Comparison of ENCODE assay signal across 17 mouse cellular contexts in genomic region chr8:123113908-123114469, GRCm38 (mm10). TPM values are rescaled to one million over a fixed set of nuclear protein-coding genes. Genes with fewer than 3 reads are reported as not detected.
A peak's percentile ranks its signal among the peaks of the same experiment; 100 is the strongest.
DNase-seq lines count a peak whose midpoint lies in the region; ATAC-seq and TF ChIP-seq lines count a peak whose summit lies in the region.
"Had no signal": no experiment of that assay in that cellular context is flagged by ENCODE, and none has a peak within 500 bp of the region (broad histone marks: within the 10 kb centered on the region; RNA-seq: fewer than 3 reads in every experiment).

No protein-coding gene starts in this region.

- no peaks in the 10 kb centered on the region for H3K79me2 ChIP-seq in heart, adult 2 months (replicated peaks; ENCODE audit: control insufficient read depth, insufficient read depth, low read length)

- no peaks in the 10 kb centered on the region for H3K9me3 ChIP-seq in heart, embryonic 12.5 days (replicated peaks)
- H3K9me3 ChIP-seq in lung, embryonic 14.5 days (ENCODE audit: low read depth, low read length), result no peaks in the 10 kb centered on the region
- no peaks in the 10 kb centered on the region for H3K9me3 ChIP-seq in liver, embryonic 13.5 days (replicated peaks)
- H3K9me3 ChIP-seq: forebrain, embryonic 13.5 days; intestine, embryonic 15.5 days; midbrain, embryonic 12.5 days; neural tube, embryonic 13.5 days had no signal

- no peak overlapping the region for H3K4me2 ChIP-seq in heart, embryonic 12.5 days
- no peak overlapping the region for H3K4me2 ChIP-seq in lung, embryonic 14.5 days
- H3K4me2 ChIP-seq in liver, embryonic 13.5 days, result 0 out of 2 replicates have a peak overlapping the region, but pooled peaks have one; percentile 3
- H3K4me2 ChIP-seq: forebrain, embryonic 13.5 days; intestine, embryonic 15.5 days; midbrain, embryonic 12.5 days; neural tube, embryonic 13.5 days had no signal

- TF ChIP-seq POLR2A in heart, adult 2 months (IDR thresholded peaks at IDR 0.05; ENCODE audit: insufficient read depth, low read depth, low read length), result no peak

- peaks cover 3% of the 10 kb centered on the region; the same call in 1 of the 2 replicates for H3K4me1 ChIP-seq in heart, adult 2 months (ENCODE audit: control insufficient read depth, insufficient read depth, low read length)
- H3K4me1 ChIP-seq in heart, embryonic 12.5 days (replicated peaks), result peaks cover 26% of the 10 kb centered on the region
- H3K4me1 ChIP-seq in lung, embryonic 14.5 days (ENCODE audit: insufficient read depth), result peaks cover 4% of the 10 kb centered on the region; the same call in 1 of the 2 replicates
- peaks cover 56% of the 10 kb centered on the region for H3K4me1 ChIP-seq in liver, embryonic 13.5 days (replicated peaks)

- intact Hi-C loops in heart, adult 2 months (cut with DNase I), result no loop called here

- peaks cover 15% of the 10 kb centered on the region for H3K27me3 ChIP-seq in heart, adult 2 months (ENCODE audit: control insufficient read depth, insufficient read depth, low read length)
- peaks cover 35% of the 10 kb centered on the region for H3K27me3 ChIP-seq in heart, embryonic 12.5 days (replicated peaks)
- peaks cover 32% of the 10 kb centered on the region for H3K27me3 ChIP-seq in lung, embryonic 14.5 days (ENCODE audit: insufficient read depth, low read length)
- H3K27me3 ChIP-seq in liver, embryonic 13.5 days, result peaks cover 39% of the 10 kb centered on the region

- H3K36me3 ChIP-seq in heart, adult 2 months (ENCODE audit: control insufficient read depth, insufficient read depth, low read length), result no peaks in the 10 kb centered on the region
- no peaks in the 10 kb centered on the region for H3K36me3 ChIP-seq in heart, embryonic 12.5 days
- H3K36me3 ChIP-seq in lung, embryonic 14.5 days (ENCODE audit: insufficient read depth), result no peaks in the 10 kb centered on the region
- H3K36me3 ChIP-seq in liver, embryonic 13.5 days, result no peaks in the 10 kb centered on the region
- H3K36me3 ChIP-seq: intestine, embryonic 15.5 days; midbrain, embryonic 12.5 days; neural tube, embryonic 13.5 days had no signal

- 0 out of 2 replicates have a peak, but pooled peaks have one; percentile 13 for TF ChIP-seq CTCF in heart, adult 2 months (IDR thresholded peaks at IDR 0.05)
- peak; percentile 42; the same call in 1 of the 2 replicates for TF ChIP-seq CTCF in lung, embryonic 14.5 days (IDR thresholded peaks at IDR 0.05; ENCODE audit: low read depth)

- no peak for TF ChIP-seq EP300 in heart, adult 2 months (IDR thresholded peaks at IDR 0.05; ENCODE audit: insufficient read depth, low read depth, low read length)

- 23% methylated on average over 2 of the region's 2 CpGs for WGBS in heart, adult 2 months
- 30% methylated on average over 2 of the region's 2 CpGs for WGBS in heart, embryonic 12.5 days
- 15% methylated on average over 2 of the region's 2 CpGs for WGBS in lung, embryonic 14.5 days
- WGBS in liver, embryonic 13.5 days (ENCODE audit: insufficient replicate concordance), result 9% methylated on average over 2 of the region's 2 CpGs

- no peak overlapping the region for H3K4me3 ChIP-seq in heart, adult 2 months
- no peak overlapping the region for H3K4me3 ChIP-seq in heart, embryonic 12.5 days
- H3K4me3 ChIP-seq in lung, embryonic 14.5 days (ENCODE audit: low read depth, low read length), result no peak overlapping the region
- H3K4me3 ChIP-seq in liver, embryonic 13.5 days (replicated peaks), result no peak overlapping the region
- H3K4me3 ChIP-seq: forebrain, embryonic 13.5 days; intestine, embryonic 15.5 days; midbrain, embryonic 12.5 days; neural tube, embryonic 13.5 days had no signal

- no peak for DNase-seq in heart, adult 2 months
- no peak for DNase-seq in lung, embryonic 14.5 days
- no peak for DNase-seq in lung, postnatal 10 days
- DNase-seq in NIH3T3 (ENCODE audit: low read depth), result peak; percentile 68
- no peak for DNase-seq in liver, embryonic 13.5 days
- no peak for DNase-seq in cerebellum, adult 9-10 months
- DNase-seq in right cerebral cortex, postnatal 25 days, result no peak
- DNase-seq: cerebellum, adult 18-20 months; gastrocnemius, postnatal 10 days; heart, postnatal 14 days; thymus, postnatal 36 days had no signal

- ATAC-seq in heart, embryonic 12.5 days (ENCODE audit: insufficient number of reproducible peaks, low FRiP score), result no peak
- no peak for ATAC-seq in lung, embryonic 14.5 days (ENCODE audit: insufficient read depth)
- no peak for ATAC-seq in liver, embryonic 13.5 days (ENCODE audit: low read depth)
- ATAC-seq: forebrain, embryonic 13.5 days; intestine, embryonic 15.5 days had no signal

- H3K27ac ChIP-seq in heart, adult 2 months, result no peak overlapping the region
- H3K27ac ChIP-seq in heart, embryonic 12.5 days (ENCODE audit: poor library complexity, severe bottlenecking), result no peak overlapping the region
- no peak overlapping the region for H3K27ac ChIP-seq in lung, embryonic 14.5 days (ENCODE audit: low read depth)
- H3K27ac ChIP-seq in liver, embryonic 13.5 days, result peak overlapping the region; percentile 26; the same call in 1 of the 2 replicates
- H3K27ac ChIP-seq: forebrain, embryonic 13.5 days; intestine, embryonic 15.5 days; liver, embryonic 14.5 days; midbrain, embryonic 12.5 days; neural tube, embryonic 13.5 days had no signal

- no peak overlapping the region for H3K9ac ChIP-seq in heart, adult 2 months (ENCODE audit: low read depth, low read length)
- no peak overlapping the region for H3K9ac ChIP-seq in heart, embryonic 12.5 days
- no peak overlapping the region for H3K9ac ChIP-seq in lung, embryonic 14.5 days
- H3K9ac ChIP-seq in liver, embryonic 13.5 days, result no peak overlapping the region
- H3K9ac ChIP-seq: forebrain, embryonic 13.5 days; intestine, embryonic 15.5 days; liver, embryonic 14.5 days; midbrain, embryonic 12.5 days; neural tube, embryonic 13.5 days had no signal

RNA-seq across cellular contexts. Expression of gene Cpne7, which starts 3.2 kb away (rescaled TPM):
- under 1 TPM; 0.18 to 0.91 TPM for total RNA-seq in heart, adult 2 months (2021)
- polyA plus RNA-seq in heart, adult 2 months (2012; rRNA removed), result 0.91 and 1.7 TPM in 2 replicates
- polyA plus RNA-seq in heart, embryonic 12.5 days (2016; fragmentation: Nextera tagmentation; extraction: Ambion mirVana), result 0.18 and 0.24 TPM in 2 replicates
- polyA plus RNA-seq in lung, embryonic 14.5 days (2014; fragmentation: Nextera tagmentation; extraction: Ambion mirVana), result 0.24 and 0.49 TPM in 2 replicates
- 1.2 TPM in 2 replicates for polyA plus RNA-seq in liver, embryonic 13.5 days (2015; fragmentation: Nextera tagmentation; extraction: Ambion mirVana)

RNA-seq across cellular contexts. Expression of gene Rpl13, which starts 11.8 kb away (rescaled TPM):
- 100 to 1,000 TPM; 418 to 463 TPM for total RNA-seq in heart, adult 2 months (2021)
- 440 and 616 TPM in 2 replicates for polyA plus RNA-seq in heart, adult 2 months (2012; rRNA removed)
- 1,041 and 1,045 TPM in 2 replicates for polyA plus RNA-seq in heart, embryonic 12.5 days (2016; fragmentation: Nextera tagmentation; extraction: Ambion mirVana)
- polyA plus RNA-seq in lung, embryonic 14.5 days (2014; fragmentation: Nextera tagmentation; extraction: Ambion mirVana), result 1,722 and 1,770 TPM in 2 replicates
- 1,172 and 1,189 TPM in 2 replicates for polyA plus RNA-seq in liver, embryonic 13.5 days (2015; fragmentation: Nextera tagmentation; extraction: Ambion mirVana)

RNA-seq across cellular contexts. Expression of gene Sult5a1, which starts 44.1 kb away (rescaled TPM):
- total RNA-seq in heart, adult 2 months (2021), result under 1 TPM; 0.27 to 0.91 TPM
- 2.3 and 5.3 TPM in 2 replicates for polyA plus RNA-seq in heart, adult 2 months (2012; rRNA removed)
- polyA plus RNA-seq in heart, embryonic 12.5 days (2016; fragmentation: Nextera tagmentation; extraction: Ambion mirVana), result 5.4 and 5.8 TPM in 2 replicates
- polyA plus RNA-seq in lung, embryonic 14.5 days (2014; fragmentation: Nextera tagmentation; extraction: Ambion mirVana), result 16.3 and 17.8 TPM in 2 replicates
- polyA plus RNA-seq in liver, embryonic 13.5 days (2015; fragmentation: Nextera tagmentation; extraction: Ambion mirVana), result 1.0 and 1.3 TPM in 2 replicates

RNA-seq across cellular contexts. Expression of gene Spg7, which starts 51.2 kb away (rescaled TPM):
- 10 to 100 TPM; 74.4 to 88.2 TPM for total RNA-seq in heart, adult 2 months (2021)
- 95.9 and 113 TPM in 2 replicates for polyA plus RNA-seq in heart, adult 2 months (2012; rRNA removed)
- 77.3 and 79.9 TPM in 2 replicates for polyA plus RNA-seq in heart, embryonic 12.5 days (2016; fragmentation: Nextera tagmentation; extraction: Ambion mirVana)
- polyA plus RNA-seq in lung, embryonic 14.5 days (2014; fragmentation: Nextera tagmentation; extraction: Ambion mirVana), result 44.5 and 45.0 TPM in 2 replicates
- 25.3 and 25.7 TPM in 2 replicates for polyA plus RNA-seq in liver, embryonic 13.5 days (2015; fragmentation: Nextera tagmentation; extraction: Ambion mirVana)
